Mouse (Mus musculus) erythroblast, embryonic 14.5 days (primary cell): ENCODE measurements around the gene Tchp. TPM values are rescaled to one million over a fixed set of nuclear protein-coding genes. Genes with fewer than 3 reads are reported as not detected.

Experiments
- H3K27me3 ChIP-seq: 2 replicates; pipeline ENCODE4 v1.6.1; 2012; ENCODE audit warnings: inconsistent platforms; ENCODE audit not compliant: control insufficient read depth
- H3K36me3 ChIP-seq: 2 replicates; pipeline ENCODE4 v1.6.1; 2012; ENCODE audit warnings: mild to moderate bottlenecking, inconsistent platforms; ENCODE audit not compliant: control insufficient read depth
- H3K4me1 ChIP-seq: 2 replicates; pipeline ENCODE4 v1.6.1; 2012; ENCODE audit warnings: inconsistent platforms; ENCODE audit not compliant: control insufficient read depth
- H3K4me3 ChIP-seq: replicated peaks from 2 replicates; pipeline ENCODE3; 2012; ENCODE audit warnings: moderate library complexity, mild to moderate bottlenecking, inconsistent platforms
- H3K9me3 ChIP-seq: 2 replicates; pipeline ENCODE4 v1.6.1; 2012; ENCODE audit warnings: low read length, inconsistent platforms, mixed read lengths; ENCODE audit not compliant: control insufficient read depth
- GATA1 ChIP-seq: IDR thresholded peaks from 2 replicates; pipeline ENCODE4 v1.6.1; 2012; ENCODE audit warnings: low read length, inconsistent platforms, mixed read lengths
- TAL1 ChIP-seq: IDR thresholded peaks from 3 replicates; pipeline ENCODE4 v1.6.1; 2012; ENCODE audit warnings: low read length, inconsistent platforms, mixed read lengths
- polyA plus RNA-seq: library from polyadenylated mRNA; stranded (reverse); fragments of >175 nt; gene quantifications from 2 replicates; pipeline ENCODE4 v1.2.3, GENCODE M21; 2012

Gene Tchp
- polyA plus RNA-seq, 1 experiment = 1.2 TPM

DNA sequence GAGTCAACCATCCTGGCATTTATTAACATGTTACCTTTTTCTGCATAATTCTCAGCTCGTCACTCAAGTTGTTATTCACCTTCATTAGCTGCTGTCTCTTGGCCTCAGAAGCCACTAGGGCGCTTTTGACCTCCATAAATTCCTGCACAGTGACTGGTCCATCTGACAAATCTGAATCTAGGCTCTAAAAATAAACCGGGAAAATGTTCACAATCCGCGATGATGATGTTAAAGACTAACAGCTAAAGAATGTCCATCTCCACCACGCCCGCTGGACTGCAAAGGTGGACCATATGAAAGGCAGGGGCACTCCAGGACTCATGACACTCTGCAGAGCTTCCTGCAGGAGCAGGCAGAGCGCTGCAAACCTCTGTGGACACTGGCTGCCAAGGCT lies 36.1 kb downstream of the Tchp start:
- Histone ChIP-seq H3K27me3 (no peaks in the 10 kb centered on the region), H3K4me1 (no peaks in the 10 kb centered on the region), H3K36me3 (peaks cover 89% of the 10 kb centered on the region), H3K4me3 (no peak overlapping the region), H3K9me3 (no peaks in the 10 kb centered on the region)
- no peak for TF ChIP-seq GATA1
- TF ChIP-seq TAL1 = no peak

DNA sequence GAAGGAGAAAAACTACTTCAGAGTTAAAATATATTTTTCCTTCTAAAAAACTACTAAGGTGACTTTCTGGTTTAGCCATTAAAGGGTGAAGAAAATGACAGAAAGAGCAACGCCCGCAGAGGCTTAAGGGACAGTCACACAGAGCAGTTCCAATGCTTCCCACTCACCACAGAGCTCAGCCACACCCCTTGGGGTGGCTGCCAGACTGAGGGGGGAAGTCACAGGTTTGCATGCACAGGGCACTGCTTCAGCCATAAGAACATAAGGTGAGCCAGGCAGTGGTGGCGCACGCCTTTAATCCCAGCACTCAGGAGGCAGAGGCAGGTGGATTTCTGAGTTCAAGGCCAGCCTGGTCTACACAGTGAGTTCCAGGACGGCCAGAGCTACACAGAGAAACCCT lies 38.0 kb downstream of the Tchp start:
- peaks cover 89% of the 10 kb centered on the region for H3K36me3 ChIP-seq
- no peaks in the 10 kb centered on the region for H3K27me3 ChIP-seq
- H3K4me3 ChIP-seq = no peak overlapping the region
- H3K4me1 ChIP-seq = no peaks in the 10 kb centered on the region
- H3K9me3 ChIP-seq = no peaks in the 10 kb centered on the region
- TF ChIP-seq GATA1 = no peak
- TF ChIP-seq TAL1 = no peak

- H3K27me3 ChIP-seq = no peaks in the 10 kb centered on the region
- H3K9me3 ChIP-seq = no peaks in the 10 kb centered on the region
- H3K4me3 ChIP-seq = no peak overlapping the region
- H3K36me3 ChIP-seq = peaks cover 93% of the 10 kb centered on the region
- H3K4me1 ChIP-seq = no peaks in the 10 kb centered on the region
- TF ChIP-seq TAL1 (no peak), GATA1 (no peak)
Observed at GRCm38 (mm10) chr5:114746886-114747285, 39.3 kb downstream of the Tchp start.

- Histone ChIP-seq H3K9me3 (no peaks in the 10 kb centered on the region), H3K27me3 (no peaks in the 10 kb centered on the region), H3K4me3 (no peak overlapping the region), H3K36me3 (peaks cover 92% of the 10 kb centered on the region), H3K4me1 (no peaks in the 10 kb centered on the region)
- TF ChIP-seq GATA1 (no peak), TAL1 (no peak)
Observed at GRCm38 (mm10) chr5:114747521-114747920, 40.0 kb downstream of the Tchp start.

- Histone ChIP-seq H3K27me3 (no peaks in the 10 kb centered on the region), H3K4me1 (no peaks in the 10 kb centered on the region), H3K4me3 (no peak overlapping the region), H3K9me3 (no peaks in the 10 kb centered on the region), H3K36me3 (peaks cover 91% of the 10 kb centered on the region)
- no peak for TF ChIP-seq GATA1
- TF ChIP-seq TAL1 = no peak
Observed at GRCm38 (mm10) chr5:114750325-114750724, 42.8 kb downstream of the Tchp start.

DNA sequence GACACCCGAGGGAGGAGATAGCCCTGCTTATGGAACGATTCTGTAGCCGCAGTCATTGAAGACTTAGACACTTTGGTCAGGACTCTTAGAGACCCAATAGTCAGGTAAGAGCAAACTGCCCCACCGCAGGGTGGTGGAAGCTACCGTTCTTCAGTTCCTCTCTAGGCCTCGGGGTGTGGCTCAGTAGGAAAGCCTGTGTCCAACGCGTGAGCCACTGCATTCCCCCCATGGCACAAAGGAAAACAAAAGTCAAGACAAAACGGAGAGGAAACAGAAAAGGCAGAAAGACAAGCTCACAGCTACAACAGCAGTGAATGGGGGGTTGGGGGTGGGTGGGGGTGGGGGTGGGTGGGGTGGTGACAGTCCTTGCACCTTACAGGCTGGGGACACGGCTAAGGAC lies 44.8 kb downstream of the Tchp start:
- no peak overlapping the region for H3K4me3 ChIP-seq
- peaks cover 94% of the 10 kb centered on the region for H3K36me3 ChIP-seq

DNA sequence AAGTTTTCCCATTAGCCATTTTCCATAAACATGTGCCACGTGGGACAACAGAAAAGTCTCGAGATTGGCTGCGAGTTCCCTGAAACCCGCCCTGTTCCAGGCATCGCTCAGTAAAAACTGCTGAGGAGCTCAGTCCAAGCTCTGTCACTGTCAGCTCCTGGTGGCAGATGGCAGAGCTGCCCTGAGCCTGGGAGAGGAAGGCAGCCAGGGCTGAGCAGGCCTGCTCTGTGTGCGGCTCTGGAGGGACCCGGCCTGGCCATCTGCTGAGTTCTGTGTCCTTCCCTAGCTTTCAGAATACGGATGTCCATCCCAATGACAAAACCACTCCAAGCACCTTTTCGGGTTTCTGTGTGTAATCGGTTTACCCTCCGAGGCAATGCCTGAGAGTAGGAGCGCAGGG lies 45.8 kb downstream of the Tchp start:
- Histone ChIP-seq H3K4me3 (no peak overlapping the region), H3K4me1 (no peaks in the 10 kb centered on the region)

More for the DNA sequence above, 44.8 kb downstream of the Tchp start:
- H3K4me1 ChIP-seq = no peaks in the 10 kb centered on the region
- no peaks in the 10 kb centered on the region for H3K9me3 ChIP-seq
- no peak for TF ChIP-seq TAL1
- H3K27me3 ChIP-seq = no peaks in the 10 kb centered on the region

GRCm38 (mm10) chr5:114759536-114760090 lies 52.1 kb downstream of the Tchp start:
- Histone ChIP-seq H3K36me3 (peaks cover 89% of the 10 kb centered on the region), H3K9me3 (no peaks in the 10 kb centered on the region), H3K4me3 (no peak overlapping the region), H3K4me1 (no peaks in the 10 kb centered on the region), H3K27me3 (no peaks in the 10 kb centered on the region)
- TF ChIP-seq TAL1 = no peak
- no peak for TF ChIP-seq GATA1

More for the DNA sequence above, 45.8 kb downstream of the Tchp start:
- peaks cover 92% of the 10 kb centered on the region for H3K36me3 ChIP-seq
- H3K9me3 ChIP-seq = no peaks in the 10 kb centered on the region
- no peaks in the 10 kb centered on the region for H3K27me3 ChIP-seq
- TF ChIP-seq TAL1 (no peak), GATA1 (no peak)

DNA sequence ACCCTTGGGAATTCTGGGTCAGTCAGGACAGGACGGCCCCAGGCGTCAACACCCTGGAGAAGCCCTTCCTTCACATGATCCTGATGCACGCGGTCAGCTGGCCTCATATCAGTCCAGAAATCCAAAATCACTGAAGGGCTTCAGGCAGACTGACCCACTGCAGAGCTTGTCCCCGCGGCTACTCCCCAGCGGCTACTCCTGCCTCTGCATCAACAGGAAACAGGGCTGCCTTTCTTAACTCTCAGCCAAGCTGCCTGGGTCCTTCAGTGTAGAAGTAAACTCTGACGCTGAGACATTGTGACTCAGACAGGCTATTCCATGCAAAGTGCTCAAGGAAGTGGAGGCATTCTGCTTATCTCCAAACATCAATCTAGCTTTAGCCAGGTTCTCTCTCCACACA lies 54.4 kb downstream of the Tchp start:
- no peak for TF ChIP-seq TAL1
- Histone ChIP-seq H3K27me3 (no peaks in the 10 kb centered on the region), H3K4me3 (no peak overlapping the region), H3K36me3 (peaks cover 91% of the 10 kb centered on the region), H3K4me1 (peaks cover 4% of the 10 kb centered on the region), H3K9me3 (no peaks in the 10 kb centered on the region)
